Mouse (Mus musculus): ENCODE measurements at regions not wholly inside any gene's neighbourhood (a gene's known extent, or its start where the extent isn't known, plus 50 kb on each side); places are given as distances from the start of the nearest gene placed in this dataset.

- Histone ChIP-seq H3K36me3 (ENCODE audit: poor library complexity, severe bottlenecking) (no peaks in the 10 kb centered on the region), H3K4me1 (no peaks in the 10 kb centered on the region), H3K4me3 (no peak overlapping the region), H3K9ac (no peak overlapping the region), H3K9me3 (replicated peaks) (no peaks in the 10 kb centered on the region), H3K27ac (no peak overlapping the region), H3K27me3 (no peaks in the 10 kb centered on the region), H3K4me2 (no peak overlapping the region)
- 81% methylated on average over 1 of the region's 1 CpGs for WGBS
- no peak for ATAC-seq
Observed at GRCm38 (mm10) chr16:52690272-52690671, 236.4 kb upstream of the Alcam start.

DNA sequence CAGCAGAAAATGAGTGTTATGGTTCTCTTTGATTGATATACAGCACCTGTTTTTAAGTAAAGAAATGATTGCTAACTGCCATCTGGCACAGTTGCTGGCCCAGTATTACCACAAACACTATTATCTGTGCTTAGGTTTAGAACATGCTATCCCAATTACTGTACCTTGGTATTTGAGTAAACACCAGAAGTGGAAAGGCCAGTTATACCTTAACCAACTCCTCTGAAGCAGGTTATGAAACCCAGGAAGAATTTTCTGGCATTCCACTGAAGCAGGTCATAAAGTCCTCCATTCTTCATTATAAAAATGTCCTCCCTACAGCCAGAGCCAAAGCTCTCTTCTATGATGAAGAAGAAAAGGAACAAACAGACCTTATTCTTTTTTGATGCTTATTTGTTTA, 201.0 kb upstream of the Alcam start:
- H3K4me3 ChIP-seq, result no peak overlapping the region
- no peak for ATAC-seq
- no peak overlapping the region for H3K9ac ChIP-seq
- H3K36me3 ChIP-seq (ENCODE audit: poor library complexity, severe bottlenecking), result no peaks in the 10 kb centered on the region
- H3K4me1 ChIP-seq, result no peaks in the 10 kb centered on the region
- H3K27ac ChIP-seq, result no peak overlapping the region
- H3K4me2 ChIP-seq, result no peak overlapping the region
- H3K27me3 ChIP-seq, result no peaks in the 10 kb centered on the region
- H3K9me3 ChIP-seq (replicated peaks), result no peaks in the 10 kb centered on the region

Data from forebrain, embryonic 13.5 days (tissue).